Mouse (Mus musculus): ENCODE results near the gene Mgll.

The Mgll gene

GRCm38 (mm10) chr6:88855636-88856035, 131.4 kb downstream of the Mgll start:
- peak; percentile 61 to 84 for DNase-seq

GRCm38 (mm10) chr6:88857249-88857648, 133.0 kb downstream of the Mgll start:
- peak; percentile 77 to 79 for DNase-seq

GRCm38 (mm10) chr6:88857830-88858229, 133.6 kb downstream of the Mgll start:
- no peak for DNase-seq

- peak in 1 of 2 experiments; percentile 19 for DNase-seq
Observed at GRCm38 (mm10) chr6:88858341-88858740, 134.1 kb downstream of the Mgll start.

- no peak for DNase-seq
Observed at GRCm38 (mm10) chr6:88860914-88861313, 136.7 kb downstream of the Mgll start.

GRCm38 (mm10) chr6:88865704-88866103, 141.5 kb downstream of the Mgll start:
- DNase-seq, result no peak

GRCm38 (mm10) chr6:88869459-88869858, 145.2 kb downstream of the Mgll start:
- no peak for DNase-seq

- peak in 1 of 2 experiments; percentile 53 for DNase-seq
Observed at GRCm38 (mm10) chr6:88870594-88870993, 146.4 kb downstream of the Mgll start.

- peak in 1 of 2 experiments; percentile 56 for DNase-seq
Observed at GRCm38 (mm10) chr6:88871546-88871945, 147.3 kb downstream of the Mgll start.

- DNase-seq, result no peak
Observed at GRCm38 (mm10) chr6:88872811-88873210, 148.6 kb downstream of the Mgll start.

GRCm38 (mm10) chr6:88873965-88874867, 150.0 kb downstream of the Mgll start:
- peak; percentile 50 to 54 for DNase-seq

GRCm38 (mm10) chr6:88874868-88875508, 150.8 kb downstream of the Mgll start, which contains the start of gene Podxl2:
Gene Podxl2 (minus strand): TSS chr6:88875044.
- DNase-seq, result peak; percentile 83 to 89

All from cerebellum, postnatal 36 days (tissue).